Mouse (Mus musculus) embryonic facial prominence, embryonic 10.5 days (tissue): ENCODE measurements at regions not wholly inside any gene's neighbourhood (a gene's known extent, or its start where the extent isn't known, plus 50 kb on each side); places are given as distances from the start of the nearest gene placed in this dataset.

Experiments
- DNase-seq: peaks from one replicate; pipeline ENCODE4 v3.0.0-alpha.2; 2017; ENCODE audit warnings: low spot score
- H3K27ac ChIP-seq: fragments of 300-500 bp; sonication (generic); replicated peaks from 2 replicates; pipeline ENCODE4 v1.5.1; 2016; ENCODE audit warnings: mild to moderate bottlenecking
- H3K27me3 ChIP-seq: fragments of 300-500 bp; sonication (generic); replicated peaks from 2 replicates; pipeline ENCODE4 v1.6.1; 2016; ENCODE audit warnings: low read depth, mild to moderate bottlenecking; ENCODE audit not compliant: poor library complexity, severe bottlenecking
- H3K36me3 ChIP-seq: fragments of 300-500 bp; sonication (generic); replicated peaks from 2 replicates; pipeline ENCODE4 v1.6.1; 2016; ENCODE audit warnings: mild to moderate bottlenecking, moderate library complexity
- H3K4me1 ChIP-seq: fragments of 300-500 bp; sonication (generic); 2 replicates; pipeline ENCODE4 v1.6.1; 2016
- H3K4me3 ChIP-seq: fragments of 300-500 bp; sonication (generic); 2 replicates; pipeline ENCODE4 v1.5.1; 2016; ENCODE audit warnings: mild to moderate bottlenecking, moderate library complexity
- H3K9me3 ChIP-seq: fragments of 300-500 bp; sonication (generic); 2 replicates; pipeline ENCODE4 v1.6.1; 2016; ENCODE audit warnings: mild to moderate bottlenecking
- WGBS: fragments of 180-500 bp; shearing (Covaris S2); methylation state at CpG from one replicate; pipeline ENCODE4 v1.1.7; 2016; 5-methylcytosine and 5-hydroxymethylcytosine counted together

DNA sequence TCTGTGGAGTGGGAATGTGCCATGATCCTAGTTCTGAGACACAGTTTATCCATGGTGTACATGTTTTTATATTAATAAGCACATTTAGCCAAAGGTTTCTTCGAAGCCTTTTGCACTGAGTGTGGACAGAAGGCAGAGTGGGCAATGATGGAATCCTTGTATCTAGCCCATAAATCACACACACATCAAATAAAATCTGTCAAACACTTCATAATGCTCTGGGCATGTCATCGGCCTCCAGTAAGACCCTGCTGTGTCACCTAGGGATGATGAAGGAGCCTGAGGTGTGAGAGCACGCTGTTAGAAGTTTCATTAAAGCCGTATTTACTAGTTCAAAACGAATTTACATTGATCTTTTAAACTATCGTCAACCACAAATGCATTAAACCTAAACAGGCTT is 331.7 kb downstream of the Setd4 start:
- Histone ChIP-seq H3K9me3 (no peaks in the 10 kb centered on the region), H3K4me3 (no peak overlapping the region), H3K27me3 (peaks cover 17% of the 10 kb centered on the region), H3K27ac (no peak overlapping the region), H3K36me3 (no peaks in the 10 kb centered on the region), H3K4me1 (peaks cover 10% of the 10 kb centered on the region; the same call in 1 of the 2 replicates)
- no peak for DNase-seq
- WGBS, result 70% methylated on average over 6 of the region's 6 CpGs

DNA sequence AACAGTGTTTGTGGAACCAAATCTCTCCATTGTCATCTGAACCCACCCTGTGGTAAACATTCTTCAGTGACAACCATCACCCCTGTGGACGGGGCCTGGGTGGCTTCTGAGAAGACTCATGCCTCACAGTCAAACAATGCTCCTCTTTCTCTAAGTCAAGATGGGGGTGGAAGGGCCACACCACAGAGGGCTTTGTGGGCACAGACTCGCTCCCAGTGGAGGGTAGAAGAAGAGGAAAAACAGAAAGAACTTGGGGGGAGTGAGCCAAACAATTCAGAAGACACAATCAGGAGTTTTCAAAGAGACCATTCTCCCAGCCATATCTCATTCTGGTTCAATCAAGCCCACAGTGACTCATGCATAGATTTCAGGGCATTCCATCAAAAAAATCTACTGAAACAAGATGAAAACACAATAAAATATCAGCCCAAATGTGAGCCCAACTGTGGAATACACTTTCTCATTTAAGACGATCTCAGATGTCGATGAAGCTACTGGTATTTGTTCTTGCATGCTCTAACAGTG is 339.7 kb downstream of the Setd4 start:
- WGBS, result 60% methylated on average over 4 of the region's 4 CpGs
- Histone ChIP-seq H3K36me3 (no peaks in the 10 kb centered on the region), H3K4me1 (peaks cover 10% of the 10 kb centered on the region; the same call in 1 of the 2 replicates), H3K9me3 (no peaks in the 10 kb centered on the region), H3K27ac (no peak overlapping the region), H3K27me3 (peaks cover 6% of the 10 kb centered on the region; the same call in 1 of the 2 replicates), H3K4me3 (no peak overlapping the region)
- no peak for DNase-seq

DNA sequence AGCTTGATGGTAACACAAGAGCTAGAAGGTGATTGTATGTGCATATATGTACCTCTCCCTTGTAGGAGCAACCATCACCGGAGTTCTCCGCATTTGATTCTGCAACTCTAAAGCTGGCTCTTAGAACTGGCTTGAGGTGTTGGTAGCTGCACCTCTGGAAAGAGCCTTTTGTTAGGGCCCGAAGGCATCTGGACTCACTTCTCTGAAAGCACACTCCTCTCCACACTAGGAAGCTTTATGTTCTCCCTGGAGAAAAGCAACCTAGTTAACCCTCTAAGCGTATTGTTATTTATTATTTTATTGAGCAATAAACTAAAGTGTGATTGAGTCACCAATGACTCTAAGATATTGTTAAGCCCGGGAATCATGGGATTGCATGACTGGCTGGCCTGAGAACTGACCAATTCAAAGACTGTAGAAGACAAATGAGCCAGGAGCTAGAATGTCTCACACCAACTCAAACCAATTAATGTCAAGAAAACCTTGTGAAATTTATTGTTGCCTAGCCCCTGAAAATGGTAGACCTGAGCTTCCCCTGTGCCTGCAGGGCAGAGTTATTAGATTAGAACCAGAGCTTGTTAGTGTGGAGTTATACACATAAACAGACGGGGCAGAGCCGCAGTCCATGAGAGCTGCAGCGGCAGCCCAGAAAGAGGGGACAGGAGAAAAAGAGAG is 340.6 kb downstream of the Setd4 start:
- 79% methylated on average over 8 of the region's 8 CpGs for WGBS
- no peak for DNase-seq
- H3K4me3 ChIP-seq, result no peak overlapping the region
- H3K27me3 ChIP-seq, result no peaks in the 10 kb centered on the region; the same call in 1 of the 2 replicates
- H3K4me1 ChIP-seq, result peaks cover 10% of the 10 kb centered on the region; the same call in 1 of the 2 replicates
- no peaks in the 10 kb centered on the region for H3K36me3 ChIP-seq
- H3K9me3 ChIP-seq, result no peaks in the 10 kb centered on the region
- H3K27ac ChIP-seq, result no peak overlapping the region

- Histone ChIP-seq H3K4me1 (peaks cover 8% of the 10 kb centered on the region), H3K27ac (no peak overlapping the region), H3K9me3 (no peaks in the 10 kb centered on the region), H3K36me3 (no peaks in the 10 kb centered on the region), H3K27me3 (0 out of 2 replicates have a peak, but pooled peaks cover 4% of the 10 kb centered on the region), H3K4me3 (no peak overlapping the region)
- WGBS, result 23% methylated on average over 7 of the region's 7 CpGs
- peak; percentile 42 for DNase-seq
These were observed 357.0 kb downstream of the Setd4 start for GRCm38 (mm10) chr16:93246825-93247224.

- Histone ChIP-seq H3K9me3 (no peaks in the 10 kb centered on the region), H3K36me3 (no peaks in the 10 kb centered on the region), H3K27me3 (0 out of 2 replicates have a peak, but pooled peaks cover 4% of the 10 kb centered on the region), H3K27ac (no peak overlapping the region), H3K4me1 (peaks cover 8% of the 10 kb centered on the region), H3K4me3 (no peak overlapping the region)
- WGBS, result 84% methylated on average over 6 of the region's 6 CpGs
- no peak for DNase-seq
These were observed 358.1 kb downstream of the Setd4 start for GRCm38 (mm10) chr16:93245738-93246137.

DNA sequence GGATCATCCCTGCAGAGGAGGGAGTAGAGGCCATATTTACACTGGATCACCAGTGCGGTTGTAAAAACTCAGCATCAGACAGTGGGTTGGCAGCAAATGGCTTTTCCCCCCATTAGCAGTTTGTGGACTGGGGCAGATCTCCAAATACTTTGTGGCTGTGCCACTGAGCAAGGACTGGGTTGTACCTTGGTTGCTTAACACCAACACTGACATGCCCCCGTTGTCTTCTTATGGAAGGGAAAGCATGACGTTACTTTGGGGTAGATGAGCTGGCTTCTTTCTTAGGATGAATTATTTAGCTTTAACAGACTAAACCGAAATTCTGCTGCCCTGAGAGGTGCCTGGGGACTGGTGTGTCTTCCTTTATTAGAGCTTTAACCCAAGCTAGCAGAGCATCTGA is 365.0 kb downstream of the Setd4 start:
- no peaks in the 10 kb centered on the region for H3K9me3 ChIP-seq
- H3K4me3 ChIP-seq, result no peak overlapping the region
- WGBS, result 89% methylated on average over 4 of the region's 4 CpGs
- DNase-seq, result no peak
- H3K4me1 ChIP-seq, result no peaks in the 10 kb centered on the region
- no peaks in the 10 kb centered on the region for H3K27me3 ChIP-seq
- H3K27ac ChIP-seq, result no peak overlapping the region
- H3K36me3 ChIP-seq, result no peaks in the 10 kb centered on the region

GRCm38 (mm10) chr16:93238326-93238725 is 365.5 kb downstream of the Setd4 start:
- DNase-seq, result no peak
- no peaks in the 10 kb centered on the region for H3K36me3 ChIP-seq
- H3K9me3 ChIP-seq, result no peaks in the 10 kb centered on the region
- no peaks in the 10 kb centered on the region for H3K4me1 ChIP-seq
- no peak overlapping the region for H3K27ac ChIP-seq
- no peak overlapping the region for H3K4me3 ChIP-seq
- no peaks in the 10 kb centered on the region for H3K27me3 ChIP-seq
- WGBS, result 90% methylated on average over 4 of the region's 4 CpGs

- 89% methylated on average over 7 of the region's 7 CpGs for WGBS
- H3K4me1 ChIP-seq, result no peaks in the 10 kb centered on the region
- H3K27ac ChIP-seq, result no peak overlapping the region
- H3K4me3 ChIP-seq, result no peak overlapping the region
- DNase-seq, result no peak
- H3K27me3 ChIP-seq, result no peaks in the 10 kb centered on the region
- no peaks in the 10 kb centered on the region for H3K36me3 ChIP-seq
- H3K9me3 ChIP-seq, result no peaks in the 10 kb centered on the region
These were observed 378.2 kb downstream of the Setd4 start for GRCm38 (mm10) chr16:93225644-93226043.

DNA sequence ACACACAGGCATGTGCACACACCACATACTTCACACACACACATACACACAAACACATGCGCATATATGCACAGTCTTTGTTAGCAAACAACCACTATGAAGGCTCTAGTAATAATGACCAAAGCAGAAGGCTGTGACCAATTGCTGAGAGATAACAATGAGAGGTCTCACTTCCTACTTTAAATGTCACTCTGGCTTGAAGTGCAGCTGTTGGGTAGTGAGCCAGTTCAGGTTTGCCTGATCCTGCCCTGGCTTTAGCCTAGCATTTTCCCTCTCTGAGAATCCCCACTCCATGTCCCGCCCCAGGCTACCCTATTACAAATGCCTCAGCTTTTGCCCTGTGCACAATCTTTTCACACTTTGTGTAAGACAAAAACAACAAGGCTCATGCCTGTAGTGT is 378.7 kb downstream of the Setd4 start:
- no peaks in the 10 kb centered on the region for H3K9me3 ChIP-seq
- H3K27me3 ChIP-seq, result no peaks in the 10 kb centered on the region
- no peak overlapping the region for H3K4me3 ChIP-seq
- H3K36me3 ChIP-seq, result no peaks in the 10 kb centered on the region
- no peak for DNase-seq
- H3K27ac ChIP-seq, result no peak overlapping the region
- H3K4me1 ChIP-seq, result no peaks in the 10 kb centered on the region
- WGBS, result 83% methylated on average over 2 of the region's 2 CpGs

DNA sequence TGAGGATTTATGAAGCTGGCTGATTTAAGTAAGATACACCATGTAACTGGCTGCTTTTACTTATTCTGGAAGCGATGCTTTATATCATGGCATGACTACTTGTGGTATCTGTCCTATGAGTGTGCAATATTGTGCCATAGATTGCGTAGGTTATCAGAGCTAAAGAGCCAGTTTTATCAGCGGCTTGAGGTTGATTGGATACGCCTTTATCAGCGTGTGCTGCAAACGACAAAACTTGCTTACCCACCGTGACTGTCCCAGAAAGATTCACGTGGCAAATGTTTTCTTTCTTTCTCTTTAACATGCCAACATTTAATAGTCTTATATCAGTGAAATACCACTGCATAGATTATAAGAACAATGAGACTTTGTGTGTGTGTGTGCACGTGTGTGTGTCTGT is 384.1 kb downstream of the Setd4 start:
- Histone ChIP-seq H3K27me3 (no peaks in the 10 kb centered on the region), H3K9me3 (no peaks in the 10 kb centered on the region), H3K36me3 (no peaks in the 10 kb centered on the region), H3K4me1 (peaks cover 11% of the 10 kb centered on the region; the same call in 1 of the 2 replicates), H3K27ac (no peak overlapping the region), H3K4me3 (no peak overlapping the region)
- 91% methylated on average over 9 of the region's 9 CpGs for WGBS
- DNase-seq, result no peak

- peaks cover 11% of the 10 kb centered on the region; the same call in 1 of the 2 replicates for H3K4me1 ChIP-seq
- WGBS, result 69% methylated on average over 10 of the region's 10 CpGs
- H3K9me3 ChIP-seq, result no peaks in the 10 kb centered on the region
- no peak overlapping the region for H3K27ac ChIP-seq
- no peaks in the 10 kb centered on the region for H3K36me3 ChIP-seq
- H3K27me3 ChIP-seq, result no peaks in the 10 kb centered on the region
- no peak for DNase-seq
- no peak overlapping the region for H3K4me3 ChIP-seq
These were observed 385.5 kb downstream of the Setd4 start for GRCm38 (mm10) chr16:93218402-93218801.

DNA sequence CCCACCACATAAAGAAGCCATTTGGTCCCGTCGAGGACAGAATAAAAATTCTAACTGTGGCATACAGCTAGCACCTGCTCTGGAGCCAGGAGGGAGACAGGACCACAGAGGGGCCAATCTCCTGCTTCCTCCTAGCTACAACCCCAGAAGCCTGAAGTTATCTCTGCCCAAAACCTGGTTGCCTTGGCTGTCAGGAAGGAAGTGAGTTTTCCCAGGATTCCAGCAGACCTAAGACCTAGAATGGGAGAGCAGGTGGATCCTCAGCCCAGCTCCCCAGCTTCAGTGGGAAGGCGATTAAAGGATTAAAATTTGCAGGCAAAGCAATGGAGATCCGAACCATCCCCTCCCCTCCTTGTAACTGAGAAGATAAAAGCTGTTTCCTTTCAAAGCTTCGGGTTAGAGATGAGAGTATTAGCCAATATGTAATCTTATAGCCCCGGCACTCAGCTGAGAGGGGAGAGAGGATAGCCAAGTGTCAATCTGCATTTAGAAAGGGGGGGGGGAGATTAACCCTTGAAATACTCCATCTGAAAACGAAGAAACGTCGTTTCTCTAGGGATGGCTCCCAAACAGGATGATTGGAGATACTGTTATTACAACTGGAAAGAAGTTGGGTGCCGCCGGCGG is 386.1 kb downstream of the Setd4 start:
- Histone ChIP-seq H3K27me3 (no peaks in the 10 kb centered on the region), H3K36me3 (no peaks in the 10 kb centered on the region), H3K9me3 (no peaks in the 10 kb centered on the region), H3K27ac (no peak overlapping the region), H3K4me1 (peaks cover 11% of the 10 kb centered on the region; the same call in 1 of the 2 replicates), H3K4me3 (no peak overlapping the region)
- no peak for DNase-seq
- 42% methylated on average over 12 of the region's 12 CpGs for WGBS

- no peaks in the 10 kb centered on the region for H3K27me3 ChIP-seq
- H3K9me3 ChIP-seq, result no peaks in the 10 kb centered on the region
- DNase-seq, result no peak
- WGBS, result 92% methylated on average over 4 of the region's 4 CpGs
- H3K4me1 ChIP-seq, result peaks cover 24% of the 10 kb centered on the region
- H3K27ac ChIP-seq, result no peak overlapping the region
- H3K36me3 ChIP-seq, result no peaks in the 10 kb centered on the region
- no peak overlapping the region for H3K4me3 ChIP-seq
These were observed 388.2 kb downstream of the Setd4 start for GRCm38 (mm10) chr16:93215630-93216029.
